Comparison of ENCODE assay signal across 8 mouse cellular contexts in the genomic region with DNA sequence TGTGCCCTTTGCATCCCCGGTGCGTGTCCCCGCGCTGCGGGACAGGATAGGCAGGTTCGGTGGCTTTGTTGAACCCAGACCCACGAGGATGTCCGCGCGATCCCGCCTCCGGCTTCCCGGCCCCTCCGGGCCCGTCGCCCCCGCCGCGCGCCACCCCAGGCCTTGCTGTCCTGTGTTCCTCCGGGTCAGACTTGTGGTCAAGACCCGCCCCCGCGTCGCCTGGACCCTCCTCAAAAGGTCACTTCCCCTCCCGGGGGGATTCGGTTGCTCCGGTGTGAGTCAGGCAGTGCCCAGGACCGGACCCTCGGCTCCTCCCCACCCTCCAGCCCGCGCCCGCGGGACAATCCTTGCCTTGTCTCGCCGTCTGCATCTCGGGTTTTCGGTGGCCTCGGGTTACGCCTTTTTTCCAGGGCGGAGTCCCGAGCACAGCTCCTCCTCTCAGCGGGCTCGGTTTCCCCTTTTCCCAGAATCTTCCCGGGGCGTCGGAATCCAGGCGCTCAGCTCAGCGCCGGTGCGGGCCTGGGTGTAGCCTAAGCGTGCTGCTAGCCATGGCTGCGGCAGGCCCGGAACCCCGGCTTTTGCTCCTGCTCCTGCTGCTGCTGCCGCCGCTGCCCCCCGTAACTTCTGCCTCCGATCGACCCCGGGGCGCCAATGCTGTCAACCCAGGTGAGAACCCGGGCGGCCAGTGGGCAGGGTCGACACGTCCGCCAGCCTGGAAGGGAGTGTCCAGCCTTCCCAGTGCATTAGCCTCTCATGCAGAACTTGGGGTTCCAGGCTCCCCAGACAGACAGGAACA. TPM values are rescaled to one million over a fixed set of nuclear protein-coding genes. Genes with fewer than 3 reads are reported as not detected.
A peak's percentile ranks its signal among the peaks of the same experiment; 100 is the strongest.
DNase-seq lines count a peak whose midpoint lies in the region; ATAC-seq and TF ChIP-seq lines count a peak whose summit lies in the region.

No protein-coding gene starts in this region.

- peak overlapping the region; percentile 96 for H3K9ac ChIP-seq in heart, embryonic 13.5 days
- H3K9ac ChIP-seq in kidney, postnatal 0 days (ENCODE audit: low read depth, low read length) = peak overlapping the region; percentile 83
- H3K9ac ChIP-seq in liver, embryonic 12.5 days = peak overlapping the region; percentile 95
- H3K9ac ChIP-seq in stomach, embryonic 16.5 days (ENCODE audit: low read length) = peak overlapping the region; percentile 95

- peak overlapping the region; percentile 90 for H3K27ac ChIP-seq in heart, embryonic 13.5 days (replicated peaks)
- H3K27ac ChIP-seq in kidney, postnatal 0 days = peak overlapping the region; percentile 89
- H3K27ac ChIP-seq in liver, embryonic 12.5 days = peak overlapping the region; percentile 95
- peak overlapping the region; percentile 93 for H3K27ac ChIP-seq in stomach, embryonic 16.5 days (ENCODE audit: low read length)

- TF ChIP-seq CTCF in kidney, postnatal 0 days (IDR thresholded peaks at IDR 0.05; ENCODE audit: low read depth) = no peak; the same call in 1 of the 2 replicates

- under 1% methylated on average over 67 of the region's 67 CpGs for WGBS in heart, embryonic 13.5 days
- WGBS in kidney, postnatal 0 days = under 1% methylated on average over 67 of the region's 67 CpGs
- 1% methylated on average over 67 of the region's 67 CpGs for WGBS in liver, embryonic 12.5 days (ENCODE audit: insufficient replicate concordance)
- WGBS in stomach, embryonic 16.5 days = under 1% methylated on average over 67 of the region's 67 CpGs

- H3K9me3 ChIP-seq in heart, embryonic 13.5 days = no peaks in the 10 kb centered on the region
- no peaks in the 10 kb centered on the region for H3K9me3 ChIP-seq in kidney, postnatal 0 days (replicated peaks; ENCODE audit: low read length)
- no peaks in the 10 kb centered on the region for H3K9me3 ChIP-seq in liver, embryonic 12.5 days (replicated peaks)
- no peaks in the 10 kb centered on the region for H3K9me3 ChIP-seq in stomach, embryonic 16.5 days (replicated peaks; ENCODE audit: control insufficient read depth, low read length)

- peak overlapping the region; percentile 82 for H3K4me3 ChIP-seq in heart, embryonic 13.5 days
- peak overlapping the region; percentile 90 for H3K4me3 ChIP-seq in kidney, postnatal 0 days (replicated peaks; ENCODE audit: low read depth, low read length)
- H3K4me3 ChIP-seq in liver, embryonic 12.5 days = peak overlapping the region; percentile 88
- peak overlapping the region; percentile 91 for H3K4me3 ChIP-seq in stomach, embryonic 16.5 days (replicated peaks; ENCODE audit: low read length)

- no peaks in the 10 kb centered on the region for H3K27me3 ChIP-seq in heart, embryonic 13.5 days (replicated peaks)
- H3K27me3 ChIP-seq in kidney, postnatal 0 days (ENCODE audit: insufficient read depth, low read length) = no peaks in the 10 kb centered on the region
- no peaks in the 10 kb centered on the region for H3K27me3 ChIP-seq in liver, embryonic 12.5 days (replicated peaks)
- no peaks in the 10 kb centered on the region for H3K27me3 ChIP-seq in stomach, embryonic 16.5 days (ENCODE audit: control insufficient read depth, insufficient read depth, low read length)

- DNase-seq in CD8-positive naive resting alpha-beta T cell, adult 2 months (ENCODE audit: low read depth in 2 of 2, low spot score in 2 of 2) = peak; percentile 24 to 32
- DNase-seq in c-Kit-negative CD71-positive TER-119-positive erythroid progenitor cells, embryonic 14.5 days (ENCODE audit: low read depth, low spot score) = peak; percentile 73
- DNase-seq in fibroblast of lung, adult 2 months (ENCODE audit: low read depth) = peak; percentile 57
- DNase-seq in kidney, postnatal 0 days (ENCODE audit: low spot score) = peak; percentile 82
- DNase-seq in neural tube, embryonic 10.5 days (ENCODE audit: extremely low spot score, low spot score) = peak; percentile 88

- peak overlapping the region; percentile 87 for H3K4me2 ChIP-seq in heart, embryonic 13.5 days
- peak overlapping the region; percentile 81 for H3K4me2 ChIP-seq in kidney, postnatal 0 days (ENCODE audit: low read length)
- peak overlapping the region; percentile 96 for H3K4me2 ChIP-seq in liver, embryonic 12.5 days
- H3K4me2 ChIP-seq in stomach, embryonic 16.5 days (ENCODE audit: low read depth, low read length) = peak overlapping the region; percentile 79

- peaks cover 19% of the 10 kb centered on the region for H3K4me1 ChIP-seq in heart, embryonic 13.5 days
- H3K4me1 ChIP-seq in kidney, postnatal 0 days (replicated peaks; ENCODE audit: insufficient read depth, low read length) = peaks cover 5% of the 10 kb centered on the region
- peaks cover 27% of the 10 kb centered on the region for H3K4me1 ChIP-seq in liver, embryonic 12.5 days
- H3K4me1 ChIP-seq in stomach, embryonic 16.5 days (ENCODE audit: control insufficient read depth, insufficient read depth, low read length) = peaks cover 15% of the 10 kb centered on the region

- peak; percentile 43 for ATAC-seq in heart, embryonic 13.5 days (ENCODE audit: extremely low read depth, insufficient number of reproducible peaks, low FRiP score, low TSS enrichment)
- peak; percentile 59 for ATAC-seq in kidney, postnatal 0 days (replicated peaks; ENCODE audit: low FRiP score, low read depth)
- peak; percentile 72 for ATAC-seq in liver, embryonic 12.5 days
- peak; percentile 70 for ATAC-seq in stomach, embryonic 16.5 days (ENCODE audit: insufficient read depth, low FRiP score)

- H3K36me3 ChIP-seq in heart, embryonic 13.5 days = peaks cover 50% of the 10 kb centered on the region
- peaks cover 23% of the 10 kb centered on the region for H3K36me3 ChIP-seq in kidney, postnatal 0 days (ENCODE audit: insufficient read depth, low read length)
- H3K36me3 ChIP-seq in liver, embryonic 12.5 days = peaks cover 54% of the 10 kb centered on the region
- peaks cover 27% of the 10 kb centered on the region for H3K36me3 ChIP-seq in stomach, embryonic 16.5 days (ENCODE audit: control insufficient read depth, insufficient read depth, low read length)

RNA-seq across cellular contexts. Expression of a gene that starts 0.5 kb away (rescaled TPM):
- polyA plus RNA-seq in heart, embryonic 13.5 days (2015; fragmentation: Nextera tagmentation; extraction: Ambion mirVana) = 79.8 and 81.9 TPM in 2 replicates
- 86.5 and 91.1 TPM in 2 replicates for polyA plus RNA-seq in kidney, postnatal 0 days (2015; fragmentation: Nextera tagmentation; extraction: Ambion mirVana)
- 67.0 and 68.7 TPM in 2 replicates for polyA plus RNA-seq in liver, embryonic 12.5 days (2016; fragmentation: Nextera tagmentation; extraction: Ambion mirVana)
- polyA plus RNA-seq in stomach, embryonic 16.5 days (2015; fragmentation: Nextera tagmentation; extraction: Ambion mirVana) = 95.3 and 104 TPM in 2 replicates

RNA-seq across cellular contexts. Expression of a gene that starts 0.5 kb away (rescaled TPM):
- polyA plus RNA-seq in heart, embryonic 13.5 days (2015; fragmentation: Nextera tagmentation; extraction: Ambion mirVana) = 43.2 and 45.6 TPM in 2 replicates
- polyA plus RNA-seq in kidney, postnatal 0 days (2015; fragmentation: Nextera tagmentation; extraction: Ambion mirVana) = 30.6 and 32.0 TPM in 2 replicates
- polyA plus RNA-seq in liver, embryonic 12.5 days (2016; fragmentation: Nextera tagmentation; extraction: Ambion mirVana) = 17.3 and 22.1 TPM in 2 replicates
- 46.1 and 53.7 TPM in 2 replicates for polyA plus RNA-seq in stomach, embryonic 16.5 days (2015; fragmentation: Nextera tagmentation; extraction: Ambion mirVana)

RNA-seq across cellular contexts. Expression of a gene that starts 20.9 kb away (rescaled TPM):
- 3.8 and 4.3 TPM in 2 replicates for polyA plus RNA-seq in heart, embryonic 13.5 days (2015; fragmentation: Nextera tagmentation; extraction: Ambion mirVana)
- polyA plus RNA-seq in kidney, postnatal 0 days (2015; fragmentation: Nextera tagmentation; extraction: Ambion mirVana) = 11.9 and 12.6 TPM in 2 replicates
- polyA plus RNA-seq in liver, embryonic 12.5 days (2016; fragmentation: Nextera tagmentation; extraction: Ambion mirVana) = 2.2 TPM in 2 replicates
- 10.2 and 11.5 TPM in 2 replicates for polyA plus RNA-seq in stomach, embryonic 16.5 days (2015; fragmentation: Nextera tagmentation; extraction: Ambion mirVana)

RNA-seq across cellular contexts. Expression of a gene that starts 34.3 kb away (rescaled TPM):
- polyA plus RNA-seq in heart, embryonic 13.5 days (2015; fragmentation: Nextera tagmentation; extraction: Ambion mirVana) = 249 and 252 TPM in 2 replicates
- 362 and 384 TPM in 2 replicates for polyA plus RNA-seq in kidney, postnatal 0 days (2015; fragmentation: Nextera tagmentation; extraction: Ambion mirVana)
- 210 and 211 TPM in 2 replicates for polyA plus RNA-seq in liver, embryonic 12.5 days (2016; fragmentation: Nextera tagmentation; extraction: Ambion mirVana)
- polyA plus RNA-seq in stomach, embryonic 16.5 days (2015; fragmentation: Nextera tagmentation; extraction: Ambion mirVana) = 214 and 239 TPM in 2 replicates

RNA-seq across cellular contexts. Expression of a gene that starts 38.9 kb away (rescaled TPM):
- polyA plus RNA-seq in heart, embryonic 13.5 days (2015; fragmentation: Nextera tagmentation; extraction: Ambion mirVana) = 0.11 and 0.16 TPM in 2 replicates
- polyA plus RNA-seq in kidney, postnatal 0 days (2015; fragmentation: Nextera tagmentation; extraction: Ambion mirVana) = 0.21 and 0.42 TPM in 2 replicates
- polyA plus RNA-seq in liver, embryonic 12.5 days (2016; fragmentation: Nextera tagmentation; extraction: Ambion mirVana) = not detected in 2 replicates
- 0.34 and 0.39 TPM in 2 replicates for polyA plus RNA-seq in stomach, embryonic 16.5 days (2015; fragmentation: Nextera tagmentation; extraction: Ambion mirVana)

Comparison
In these comparisons a context has a peak if more than half of its experiments do, and no peak if none do; other contexts are left out.
1. Peak in every context shown above with its lines: DNase-seq, ATAC-seq, H3K4me3 ChIP-seq and H3K27ac ChIP-seq.
2. DNase-seq: peak in every context shown above with its lines; median percentile 88 in neural tube, embryonic 10.5 days; 82 in kidney, postnatal 0 days; 73 in c-Kit-negative CD71-positive TER-119-positive erythroid progenitor cells, embryonic 14.5 days; 57 in fibroblast of lung, adult 2 months; 28 in CD8-positive naive resting alpha-beta T cell, adult 2 months.